Mouse (Mus musculus): Measurements from ENCODE around the gene Tmem95.
"Not testable (repeated sequence)": the region's sequence is repeated elsewhere in the genome, so short reads cannot be mapped to it uniquely, and the experiment has no call there.

Tmem95 gene

DNA sequence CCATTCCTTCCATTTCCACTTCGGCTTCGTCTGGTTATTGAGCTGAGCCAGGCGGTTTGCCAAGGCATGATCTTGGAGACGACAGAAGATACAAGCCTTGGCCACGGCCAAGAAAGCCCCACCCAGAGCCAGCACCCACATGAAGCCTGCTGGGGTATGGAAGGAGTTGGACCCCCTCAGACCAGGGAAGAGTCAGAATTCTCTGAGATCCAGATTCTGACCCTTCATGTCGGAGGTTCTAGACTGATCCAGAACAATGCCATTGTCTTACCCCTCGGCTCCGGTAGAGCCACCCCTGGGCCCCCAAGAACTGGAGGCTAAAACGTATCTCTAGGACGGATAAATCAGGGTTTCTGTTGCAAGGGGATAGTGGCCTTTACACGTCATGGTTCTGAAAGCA is at the start of gene Tmem95:
TSS of gene Tmem95 (minus strand) at position 141 of the 400 bp plus-strand sequence.
- peak in 1 of 2 experiments; percentile 26 for DNase-seq

DNA sequence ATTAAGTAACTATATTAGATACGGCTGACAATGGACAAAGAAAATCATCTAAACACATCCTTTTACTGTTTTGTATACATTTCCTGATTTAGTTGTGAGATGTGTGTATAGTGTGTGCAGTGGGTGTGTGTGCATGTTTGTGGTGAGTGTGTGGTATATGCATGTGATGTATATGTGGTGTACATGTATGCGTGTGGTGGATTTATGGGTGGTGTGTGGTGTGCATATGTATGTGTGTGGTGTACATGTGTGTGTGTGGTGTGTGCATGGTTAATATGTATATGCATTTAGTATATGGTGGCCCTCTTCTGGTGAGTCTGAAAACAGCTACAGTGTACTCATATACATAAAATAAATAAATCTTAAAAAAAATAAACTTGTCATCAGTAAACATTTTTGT is 49.7 kb upstream of the Tmem95 start:
- no peak for DNase-seq

GRCm38 (mm10) chr11:69922796-69923195 is 45.0 kb upstream of the Tmem95 start:
- no peak for DNase-seq

- no peak for DNase-seq
Measured at GRCm38 (mm10) chr11:69922012-69922756, 44.4 kb upstream of the Tmem95 start.

DNA sequence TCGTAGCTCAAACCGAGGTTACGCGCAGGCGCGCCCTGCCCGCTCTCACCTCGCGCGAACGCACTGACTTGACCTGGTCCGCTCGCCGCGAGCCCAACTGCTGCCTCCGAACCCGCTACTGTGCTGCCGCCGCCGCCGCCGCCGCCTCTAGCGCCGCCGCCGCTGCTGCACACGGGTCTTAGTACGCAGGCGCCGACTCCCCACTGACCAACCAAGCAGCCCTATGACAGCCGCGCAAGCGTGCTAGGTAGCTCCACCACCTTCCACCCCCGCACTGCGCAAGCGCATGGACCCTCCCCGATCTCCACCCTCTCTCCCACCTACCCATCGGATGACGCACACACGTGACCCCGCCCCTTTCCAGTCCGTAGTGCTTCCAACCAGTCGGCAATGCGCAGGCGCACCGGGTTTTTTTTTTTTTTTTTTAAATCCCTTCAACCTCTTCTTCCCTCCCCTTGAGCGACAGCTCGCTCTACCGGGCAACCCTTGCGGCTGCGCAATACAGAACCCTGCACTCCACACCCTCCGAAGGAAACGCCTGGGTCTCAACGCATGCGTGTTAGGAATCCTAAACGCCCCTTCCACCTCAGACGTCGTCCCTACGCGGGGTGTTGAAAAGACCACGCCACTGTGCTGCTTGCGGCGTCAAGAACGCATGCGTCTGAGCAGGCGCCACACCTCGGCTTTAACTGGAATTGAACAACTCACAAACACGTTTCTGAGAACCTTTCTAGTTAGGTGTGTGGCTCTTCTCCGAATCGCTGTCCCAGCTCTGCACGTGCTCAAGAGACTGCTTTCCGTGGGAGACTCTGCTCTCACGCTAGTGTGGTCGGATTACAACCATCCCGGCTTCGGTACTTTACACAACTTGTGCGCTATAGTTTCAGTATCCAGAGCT is 43.5 kb upstream of the Tmem95 start, which contains the start of gene Eif5a:
TSS of gene Eif5a (minus strand) at position 845 of the 898 bp plus-strand sequence.
- DNase-seq: peak; percentile 100

DNA sequence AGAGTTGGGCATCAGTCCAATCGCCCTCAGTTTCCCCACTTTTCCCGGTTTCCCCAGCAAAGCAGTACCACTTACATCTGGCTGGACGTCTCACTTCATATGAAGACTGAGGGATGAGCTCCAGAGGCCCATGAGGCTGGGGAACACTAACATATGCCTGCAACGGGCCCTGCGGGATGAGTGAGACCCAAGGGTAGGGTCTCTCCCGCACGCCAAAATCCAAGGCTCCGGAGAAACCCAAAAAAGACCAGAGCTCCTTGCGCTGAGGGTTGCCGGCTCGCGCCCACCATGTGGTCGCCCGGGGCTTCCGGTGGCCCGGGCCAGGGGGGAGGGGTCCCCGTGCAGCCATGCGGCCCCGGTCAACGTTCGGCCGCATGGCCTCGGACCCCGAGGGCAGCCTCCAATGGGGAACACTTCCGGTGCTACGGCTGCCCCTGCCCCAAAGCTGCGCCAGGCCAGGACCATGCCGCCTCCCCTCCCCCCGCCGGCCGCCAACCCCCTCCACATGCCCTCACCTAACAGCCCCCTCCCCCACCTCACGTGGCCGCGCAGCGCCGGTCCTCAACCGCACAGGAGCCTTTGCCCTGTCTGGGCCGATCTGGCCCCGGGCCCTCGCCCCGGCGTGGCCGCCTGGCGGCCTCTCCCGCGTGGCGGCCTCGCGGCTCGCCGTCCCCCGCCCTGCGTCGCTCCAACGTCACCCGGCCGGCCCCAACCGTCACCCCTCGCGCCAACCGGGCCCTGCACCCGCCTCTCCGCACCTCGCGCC is 42.6 kb upstream of the Tmem95 start:
- DNase-seq: peak; percentile 45 to 80

GRCm38 (mm10) chr11:69919661-69920265 is 41.9 kb upstream of the Tmem95 start:
- DNase-seq: peak; percentile 49 to 75

DNA sequence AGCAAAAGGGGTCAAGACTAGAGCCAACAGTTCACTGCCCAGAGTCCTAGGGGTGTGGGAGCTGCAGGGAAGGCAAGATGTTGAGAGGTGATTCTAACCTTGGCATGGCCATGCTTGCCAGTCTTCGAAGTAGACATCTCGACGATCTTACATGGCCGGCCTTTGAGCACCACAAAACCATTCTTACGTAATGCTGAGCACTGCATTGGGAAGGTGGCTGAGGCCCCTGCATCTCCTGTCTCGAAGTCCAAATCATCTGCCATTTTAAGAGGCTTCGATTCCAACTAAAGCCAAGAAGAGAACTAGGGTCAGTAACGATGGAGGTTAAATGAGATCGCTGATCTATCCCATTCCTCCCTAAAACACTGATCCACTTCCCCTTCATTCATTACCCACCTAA is 41.2 kb upstream of the Tmem95 start:
- DNase-seq: no peak

- DNase-seq: no peak
Measured at GRCm38 (mm10) chr11:69918118-69918517, 40.3 kb upstream of the Tmem95 start.

GRCm38 (mm10) chr11:69917379-69917948 is 39.6 kb upstream of the Tmem95 start:
- DNase-seq: no peak

- not testable (repeated sequence) for DNase-seq
Measured at GRCm38 (mm10) chr11:69916652-69917378, 39.0 kb upstream of the Tmem95 start.

DNA sequence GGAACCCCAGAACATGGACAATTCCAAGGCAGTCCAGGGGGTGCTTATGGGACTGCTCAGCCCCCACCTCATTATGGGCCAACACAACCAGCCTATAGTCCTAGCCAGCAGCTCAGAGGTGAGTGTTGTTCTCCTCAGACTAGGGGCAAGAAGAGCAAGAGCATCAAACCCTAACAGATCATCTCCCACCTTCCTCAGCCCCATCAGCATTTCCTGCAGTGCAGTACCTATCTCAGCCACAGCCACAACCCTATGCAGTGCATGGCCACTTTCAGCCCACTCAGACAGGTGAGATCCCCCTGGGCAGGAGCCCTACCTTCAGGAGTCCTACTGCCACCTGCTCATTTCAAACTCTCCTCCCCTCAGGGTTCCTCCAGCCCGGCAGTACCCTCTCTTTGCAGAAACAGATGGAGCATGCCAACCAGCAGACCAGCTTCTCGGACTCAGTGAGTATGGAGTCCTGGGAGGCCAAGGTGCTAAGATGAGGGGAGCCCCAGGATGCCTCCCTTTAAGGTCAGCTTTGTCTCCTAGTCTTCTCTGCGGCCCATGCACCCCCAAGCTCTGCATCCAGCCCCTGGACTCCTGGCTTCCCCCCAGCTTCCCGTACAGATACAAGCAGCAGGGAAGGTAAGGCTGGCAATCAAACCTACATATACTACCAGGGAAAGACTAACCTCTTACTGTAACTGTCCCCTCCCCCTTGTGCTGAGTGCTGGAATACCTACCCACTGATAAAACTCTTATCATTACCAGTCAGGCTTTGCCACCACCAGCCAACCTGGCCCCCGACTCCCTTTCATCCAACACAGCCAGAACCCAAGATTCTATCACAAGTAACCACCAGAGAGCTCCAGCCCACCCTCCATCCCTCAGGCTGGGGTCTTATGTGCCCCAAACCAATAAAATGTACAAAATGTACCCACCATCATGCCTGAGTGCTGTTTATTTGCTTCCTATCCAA is 38.1 kb upstream of the Tmem95 start:
- DNase-seq: no peak

- no peak for DNase-seq
Measured at GRCm38 (mm10) chr11:69914917-69915430, 37.2 kb upstream of the Tmem95 start.

DNA sequence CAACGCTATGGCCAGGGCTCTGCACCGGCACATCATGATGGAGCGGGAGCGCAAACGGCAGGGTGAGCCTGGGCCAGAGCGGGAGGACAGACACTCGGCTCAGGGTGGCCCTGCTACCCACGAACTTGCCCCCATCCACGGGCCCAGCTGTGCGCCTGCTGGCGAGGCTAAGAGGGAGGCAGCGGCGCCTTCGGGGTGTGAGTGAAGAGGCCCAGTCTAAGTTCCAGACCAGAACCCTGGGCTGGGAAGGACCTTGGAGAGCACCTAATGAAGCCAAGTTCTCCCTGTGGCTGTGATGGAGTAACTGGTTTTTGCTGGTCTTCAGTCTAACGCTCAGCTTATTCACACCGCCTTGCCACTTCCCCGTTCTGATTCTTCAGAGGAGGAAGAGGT is 36.5 kb upstream of the Tmem95 start:
- DNase-seq: no peak

DNA sequence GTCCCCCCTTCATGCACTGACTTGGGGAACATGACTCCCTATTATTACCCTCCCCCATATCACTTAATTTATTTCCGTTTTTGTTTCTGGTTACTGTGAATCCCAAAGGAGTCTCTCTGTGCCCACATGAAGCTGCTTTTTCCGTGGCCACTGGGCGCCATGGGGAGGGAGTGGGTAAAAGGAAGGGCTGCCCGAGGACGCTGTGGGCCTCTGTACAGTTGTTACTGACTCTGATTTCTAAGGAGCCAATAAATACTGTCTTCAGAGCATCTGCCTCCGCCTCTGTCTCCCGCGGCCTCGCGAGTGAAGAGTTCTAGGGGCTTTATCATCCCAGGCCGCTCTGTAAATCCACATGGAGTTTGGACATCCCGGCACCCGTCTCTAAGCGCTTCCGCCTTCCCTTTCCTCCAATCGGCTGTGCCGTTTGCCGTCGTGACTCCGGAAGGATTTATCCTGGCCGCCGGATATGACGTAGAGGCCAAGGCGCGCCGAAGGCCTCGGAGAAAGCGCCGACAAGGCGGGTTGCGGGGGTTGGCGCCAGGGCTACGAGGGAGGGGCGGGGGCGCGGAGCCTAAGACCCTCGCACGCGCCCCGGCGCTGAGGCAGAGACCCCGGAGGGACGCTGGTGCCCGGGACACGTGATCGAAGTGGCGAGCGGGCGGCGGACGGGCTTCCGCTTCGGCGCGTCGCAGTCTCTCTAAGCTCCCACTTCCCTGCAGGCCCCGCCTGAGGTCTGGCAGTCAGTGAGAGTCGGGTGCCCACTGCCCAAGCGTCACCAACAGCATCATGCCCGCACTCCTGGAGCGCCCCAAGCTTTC is 35.9 kb upstream of the Tmem95 start, which contains the start of gene Gps2:
TSS of gene Gps2 (plus strand) at position 335 of the 818 bp plus-strand sequence.
- DNase-seq: peak; percentile 95 to 96

DNA sequence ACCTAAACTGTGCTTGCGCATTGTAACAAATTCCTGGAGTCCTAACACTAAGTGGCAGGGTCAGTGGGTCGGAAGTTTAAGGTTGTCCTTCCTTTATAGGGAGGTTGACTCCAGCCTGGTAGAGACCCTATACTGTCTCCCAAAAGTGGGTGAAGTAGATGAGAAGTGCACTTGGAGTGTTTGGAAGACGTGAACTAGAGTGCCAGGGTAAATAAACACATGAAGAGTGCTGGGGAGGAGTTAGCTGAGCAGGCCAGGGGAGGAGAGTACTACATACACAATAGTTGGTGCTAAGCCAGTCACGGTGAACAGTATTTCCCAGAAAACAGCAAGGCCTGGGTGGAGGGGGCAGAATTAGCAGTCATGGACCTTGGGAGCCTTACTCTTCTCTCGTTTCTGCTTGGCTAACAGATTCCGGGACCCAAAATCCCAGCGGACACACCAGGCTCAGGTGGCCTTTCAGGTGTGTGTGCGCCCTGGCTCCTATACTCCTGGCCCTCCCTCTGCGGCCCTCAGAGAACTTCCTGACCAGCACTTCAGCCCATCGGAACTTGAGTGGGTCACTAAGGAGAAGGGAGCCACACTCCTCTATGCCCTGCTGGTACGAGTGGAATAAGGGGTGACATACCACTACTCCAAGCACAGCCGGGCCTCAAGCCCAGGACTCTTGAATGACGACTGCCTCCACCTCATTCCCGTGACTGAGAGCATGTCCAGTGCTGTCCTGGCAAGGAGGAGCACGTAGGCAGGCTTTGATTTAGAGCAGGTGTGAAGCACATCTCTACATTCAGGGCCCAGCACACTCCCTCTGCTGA is 35.1 kb upstream of the Tmem95 start:
- DNase-seq: no peak

GRCm38 (mm10) chr11:69911701-69912100 is 33.9 kb upstream of the Tmem95 start:
- DNase-seq: no peak
